Mouse (Mus musculus) CD4-positive, CD25-positive, alpha-beta regulatory T cell, adult 9 weeks (primary cell): ENCODE data around the gene Zfp831. TPM values are rescaled to one million over a fixed set of nuclear protein-coding genes. Genes with fewer than 3 reads are reported as not detected.

ENCODE experiments used
- polyA plus RNA-seq: library from polyadenylated mRNA; unstranded; fragments of 100-300 nt; shearing (Covaris generic); gene quantifications from one replicate; pipeline ENCODE4 v1.2.1, GENCODE M21; 2017

Gene Zfp831
- polyA plus RNA-seq: 16.1 TPM

GRCm38 (mm10) chr2:174643448-174644144 is at the start of gene Zfp831:
TSS of gene Zfp831 (plus strand) at chr2:174643534.

Other genes with a start within 250 kb of the Zfp831 start
- 78.0 TPM for gene Nelfcd, start 227.7 kb upstream of the Zfp831 start, polyA plus RNA-seq
- gene Ctsz, start 204.5 kb upstream of the Zfp831 start, polyA plus RNA-seq: 144 TPM
- not detected for gene Tubb1, start 192.8 kb upstream of the Zfp831 start, polyA plus RNA-seq
- 553 TPM for gene Atp5e, start 179.4 kb upstream of the Zfp831 start, polyA plus RNA-seq
- 80.4 TPM for gene Prelid3b, start 170.5 kb upstream of the Zfp831 start, polyA plus RNA-seq
- gene Edn3, start 117.1 kb downstream of the Zfp831 start, polyA plus RNA-seq: 0.47 TPM